Mouse (Mus musculus): ENCODE results near the gene Macrod2. TPM values are rescaled to one million over a fixed set of nuclear protein-coding genes. Genes with fewer than 3 reads are reported as not detected.
A peak's percentile ranks its signal among the peaks of the same experiment; 100 is the strongest.

The Macrod2 gene
- polyA plus RNA-seq, 1 experiment from 2014 or later: 22.7 TPM

- no peaks in the 10 kb centered on the region for H3K36me3 ChIP-seq (ENCODE audit: insufficient read depth, low read length)
- H3K4me1 ChIP-seq (ENCODE audit: insufficient read depth, low read depth, low read length): no peaks in the 10 kb centered on the region
- TF ChIP-seq CTCF (IDR thresholded peaks at IDR 0.05): no peak
- TF ChIP-seq EP300 (IDR thresholded peaks at IDR 0.05): no peak
- ATAC-seq (no peak), DNase-seq (ENCODE audit: low spot score) (no peak)
- no peak overlapping the region for H3K4me3 ChIP-seq (ENCODE audit: low read depth, low read length)
- WGBS: 86% methylated on average over 2 of the region's 2 CpGs
- H3K27me3 ChIP-seq (replicated peaks; ENCODE audit: insufficient read depth, low read length): no peaks in the 10 kb centered on the region
- H3K9me3 ChIP-seq (ENCODE audit: low read length): no peaks in the 10 kb centered on the region
- H3K27ac ChIP-seq (ENCODE audit: low read length): no peak overlapping the region
- no peak overlapping the region for H3K4me2 ChIP-seq (replicated peaks; ENCODE audit: low read depth, low read length)
- no peak overlapping the region for H3K9ac ChIP-seq (replicated peaks; ENCODE audit: low read depth)
Observed at GRCm38 (mm10) chr2:142149310-142149709, 1754.2 kb downstream of the Macrod2 start.

DNA sequence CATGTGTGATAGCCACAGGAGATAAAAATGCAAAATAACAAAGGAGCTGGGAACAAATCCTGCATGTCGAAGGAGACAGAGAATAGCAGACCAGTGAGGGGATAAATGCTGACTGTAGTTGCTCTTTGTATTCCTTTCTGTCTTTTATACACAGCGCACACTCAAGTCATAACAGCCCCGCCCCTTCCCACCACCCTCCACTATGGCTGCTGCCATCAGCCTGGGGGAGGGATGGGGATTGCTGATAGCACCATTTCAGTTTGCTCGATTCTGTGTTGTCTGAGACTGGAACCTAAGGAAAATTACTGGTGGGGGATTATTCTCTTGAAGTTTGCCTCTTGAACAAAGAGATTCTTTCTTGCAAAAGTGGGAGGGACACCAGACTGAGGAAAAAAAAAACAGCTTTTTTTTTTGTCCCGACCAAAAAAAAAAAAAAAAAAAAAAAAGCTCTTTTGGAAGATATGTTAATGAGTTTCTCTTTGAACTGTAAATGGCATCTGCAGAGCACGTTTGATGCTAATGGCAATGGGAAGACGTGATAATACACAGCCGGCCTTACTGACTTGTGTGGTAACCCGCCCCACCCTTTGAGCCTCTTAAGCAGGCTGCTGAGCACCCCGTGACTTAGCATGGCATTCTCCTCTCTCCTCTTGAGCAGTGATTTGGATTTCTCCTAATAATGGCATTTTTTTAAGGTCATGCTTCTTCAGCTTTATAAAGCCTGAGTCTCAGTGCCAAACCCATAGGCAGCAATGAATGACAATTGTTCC lies 1768.6 kb downstream of the Macrod2 start:
- Histone ChIP-seq H3K4me3 (ENCODE audit: low read depth, low read length) (no peak overlapping the region), H3K27me3 (replicated peaks; ENCODE audit: insufficient read depth, low read length) (no peaks in the 10 kb centered on the region), H3K36me3 (ENCODE audit: insufficient read depth, low read length) (no peaks in the 10 kb centered on the region), H3K27ac (ENCODE audit: low read length) (no peak overlapping the region), H3K9ac (replicated peaks; ENCODE audit: low read depth) (no peak overlapping the region), H3K4me2 (replicated peaks; ENCODE audit: low read depth, low read length) (no peak overlapping the region), H3K9me3 (ENCODE audit: low read length) (no peaks in the 10 kb centered on the region), H3K4me1 (ENCODE audit: insufficient read depth, low read depth, low read length) (no peaks in the 10 kb centered on the region)
- DNase-seq (ENCODE audit: low spot score): peak; percentile 32
- 29% methylated on average over 10 of the region's 10 CpGs for WGBS
- ATAC-seq: no peak
- TF ChIP-seq EP300 (IDR thresholded peaks at IDR 0.05): no peak
- TF ChIP-seq CTCF (IDR thresholded peaks at IDR 0.05): no peak

GRCm38 (mm10) chr2:142169649-142170048 lies 1774.5 kb downstream of the Macrod2 start:
- no peak overlapping the region for H3K27ac ChIP-seq (ENCODE audit: low read length)
- no peak overlapping the region for H3K9ac ChIP-seq (replicated peaks; ENCODE audit: low read depth)
- no peak overlapping the region for H3K4me2 ChIP-seq (replicated peaks; ENCODE audit: low read depth, low read length)
- no peaks in the 10 kb centered on the region for H3K27me3 ChIP-seq (replicated peaks; ENCODE audit: insufficient read depth, low read length)
- DNase-seq (ENCODE audit: low spot score) (no peak), ATAC-seq (no peak)
- no peak overlapping the region for H3K4me3 ChIP-seq (ENCODE audit: low read depth, low read length)
- no peaks in the 10 kb centered on the region for H3K9me3 ChIP-seq (ENCODE audit: low read length)
- TF ChIP-seq EP300 (IDR thresholded peaks at IDR 0.05) (no peak), CTCF (IDR thresholded peaks at IDR 0.05) (no peak)
- no peaks in the 10 kb centered on the region for H3K4me1 ChIP-seq (ENCODE audit: insufficient read depth, low read depth, low read length)
- 58% methylated on average over 2 of the region's 2 CpGs for WGBS
- no peaks in the 10 kb centered on the region for H3K36me3 ChIP-seq (ENCODE audit: insufficient read depth, low read length)

- no peak overlapping the region for H3K9ac ChIP-seq (replicated peaks; ENCODE audit: low read depth)
- no peaks in the 10 kb centered on the region for H3K9me3 ChIP-seq (ENCODE audit: low read length)
- ATAC-seq: no peak
- no peak for DNase-seq (ENCODE audit: low spot score)
- no peak overlapping the region for H3K4me2 ChIP-seq (replicated peaks; ENCODE audit: low read depth, low read length)
- no peaks in the 10 kb centered on the region for H3K27me3 ChIP-seq (replicated peaks; ENCODE audit: insufficient read depth, low read length)
- H3K4me1 ChIP-seq (ENCODE audit: insufficient read depth, low read depth, low read length): no peaks in the 10 kb centered on the region
- 79% methylated on average over 3 of the region's 3 CpGs for WGBS
- TF ChIP-seq EP300 (IDR thresholded peaks at IDR 0.05) (no peak), CTCF (IDR thresholded peaks at IDR 0.05) (no peak)
- no peak overlapping the region for H3K4me3 ChIP-seq (ENCODE audit: low read depth, low read length)
- H3K27ac ChIP-seq (ENCODE audit: low read length): no peak overlapping the region
- no peaks in the 10 kb centered on the region for H3K36me3 ChIP-seq (ENCODE audit: insufficient read depth, low read length)
Observed at GRCm38 (mm10) chr2:142172706-142173105, 1777.6 kb downstream of the Macrod2 start.

DNA sequence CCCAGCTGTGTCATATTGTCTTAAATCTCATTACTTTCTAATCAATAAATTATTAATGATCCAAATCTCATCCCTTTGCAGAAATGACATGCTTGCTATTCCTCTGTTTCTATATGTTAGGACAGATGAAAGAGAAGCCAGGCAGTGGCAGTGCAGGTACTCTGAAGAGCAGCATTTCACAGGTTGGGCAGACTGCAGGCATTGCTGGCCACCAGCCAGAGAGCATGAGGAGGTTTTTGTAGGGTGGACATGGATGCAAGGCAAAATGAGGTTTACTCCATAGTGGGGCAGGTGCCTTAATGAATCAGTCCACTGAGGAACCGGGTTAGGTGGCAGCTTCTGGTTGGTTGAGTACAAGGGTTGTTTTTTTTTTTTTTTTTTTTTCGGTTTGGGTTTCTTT lies 1778.9 kb downstream of the Macrod2 start:
- 77% methylated on average over 2 of the region's 2 CpGs for WGBS
- no peaks in the 10 kb centered on the region for H3K27me3 ChIP-seq (replicated peaks; ENCODE audit: insufficient read depth, low read length)
- no peak for DNase-seq (ENCODE audit: low spot score)
- no peak overlapping the region for H3K27ac ChIP-seq (ENCODE audit: low read length)
- H3K4me1 ChIP-seq (ENCODE audit: insufficient read depth, low read depth, low read length): no peaks in the 10 kb centered on the region
- H3K4me3 ChIP-seq (ENCODE audit: low read depth, low read length): no peak overlapping the region
- no peaks in the 10 kb centered on the region for H3K36me3 ChIP-seq (ENCODE audit: insufficient read depth, low read length)
- H3K9me3 ChIP-seq (ENCODE audit: low read length): no peaks in the 10 kb centered on the region
- TF ChIP-seq CTCF (IDR thresholded peaks at IDR 0.05): no peak
- TF ChIP-seq EP300 (IDR thresholded peaks at IDR 0.05): no peak
- H3K9ac ChIP-seq (replicated peaks; ENCODE audit: low read depth): no peak overlapping the region
- no peak overlapping the region for H3K4me2 ChIP-seq (replicated peaks; ENCODE audit: low read depth, low read length)
- no peak for ATAC-seq

GRCm38 (mm10) chr2:142186922-142187321 lies 1791.8 kb downstream of the Macrod2 start:
- H3K4me2 ChIP-seq (replicated peaks; ENCODE audit: low read depth, low read length): no peak overlapping the region
- WGBS: 55% methylated on average over 2 of the region's 2 CpGs
- no peaks in the 10 kb centered on the region for H3K4me1 ChIP-seq (ENCODE audit: insufficient read depth, low read depth, low read length)
- no peak overlapping the region for H3K9ac ChIP-seq (replicated peaks; ENCODE audit: low read depth)
- H3K9me3 ChIP-seq (ENCODE audit: low read length): no peaks in the 10 kb centered on the region
- no peak for DNase-seq (ENCODE audit: low spot score)
- H3K27ac ChIP-seq (ENCODE audit: low read length): no peak overlapping the region
- ATAC-seq: no peak
- no peaks in the 10 kb centered on the region for H3K27me3 ChIP-seq (replicated peaks; ENCODE audit: insufficient read depth, low read length)
- H3K4me3 ChIP-seq (ENCODE audit: low read depth, low read length): no peak overlapping the region
- no peaks in the 10 kb centered on the region for H3K36me3 ChIP-seq (ENCODE audit: insufficient read depth, low read length)
- TF ChIP-seq CTCF (IDR thresholded peaks at IDR 0.05) (no peak), EP300 (IDR thresholded peaks at IDR 0.05) (no peak)

Measured in lung, postnatal 0 days (tissue).